Mouse (Mus musculus) liver, embryonic 14.5 days (tissue): ENCODE measurements around the gene Castor2.

Experiments used
- CTCF ChIP-seq: IDR thresholded peaks from 2 replicates; pipeline ENCODE4 v1.5.1; 2016; ENCODE audit warnings: antibody characterized with exemption, low read depth, control low read depth
- EP300 ChIP-seq: IDR thresholded peaks from 2 replicates; pipeline ENCODE4 v1.6.1; 2016; ENCODE audit warnings: antibody characterized with exemption, low read depth

DNA sequence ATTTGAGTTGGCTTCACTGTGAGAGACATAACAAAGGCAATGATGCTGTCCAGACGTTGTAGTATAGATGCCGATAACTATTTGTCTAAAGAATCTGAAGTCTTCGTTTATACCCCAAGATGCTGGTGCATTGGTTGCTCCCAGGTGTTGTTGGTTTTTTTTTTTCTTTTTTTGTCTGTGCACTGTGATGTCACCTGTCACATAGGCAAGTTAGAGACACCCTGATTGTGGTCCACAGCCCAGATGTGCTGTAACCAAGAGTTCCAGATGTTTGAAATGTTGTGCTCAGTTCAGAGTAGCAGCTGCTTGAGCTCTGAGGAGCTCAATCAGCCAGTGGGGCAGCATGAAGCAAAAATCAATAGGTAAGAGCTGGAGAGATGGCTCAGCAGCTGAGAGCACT, 86.5 kb downstream of the Castor2 start:
- no peak for TF ChIP-seq CTCF
- no peak for TF ChIP-seq EP300
